Mouse (Mus musculus) myocyte (in vitro differentiated cells): Measurements from ENCODE around the gene Smim13.

Source experiments
- E2F4 ChIP-seq: IDR thresholded peaks from one replicate; pipeline ENCODE4 v1.6.1; 2011; ENCODE audit warnings: mild to moderate bottlenecking, control low read depth, moderate library complexity; ENCODE audit not compliant: insufficient read depth
- MYOG ChIP-seq, 3 experiments: IDR thresholded peaks; one replicate each; pipeline ENCODE4 v1.6.1; 2011; ENCODE audit warnings: control low read depth in 2 of 3, low read depth in 2 of 3, mild to moderate bottlenecking in 2 of 3; ENCODE audit not compliant: insufficient read length in 2 of 3, control insufficient read depth in 1 of 3, insufficient read depth in 1 of 3
- POLR2A ChIP-seq: IDR thresholded peaks from one replicate; pipeline ENCODE4 v1.6.1; 2011; ENCODE audit warnings: low read depth, mild to moderate bottlenecking, control low read depth, moderate library complexity; ENCODE audit not compliant: insufficient read length
- SRF ChIP-seq: IDR thresholded peaks from one replicate; pipeline ENCODE4 v1.6.1; 2011; ENCODE audit warnings: low read depth; ENCODE audit not compliant: control insufficient read depth, insufficient read length
- TCF12 ChIP-seq: IDR thresholded peaks from one replicate; pipeline ENCODE4 v1.6.1; 2011; ENCODE audit warnings: mild to moderate bottlenecking, control low read depth; ENCODE audit not compliant: poor library complexity, insufficient read depth, severe bottlenecking

GRCm38 (mm10) chr13:41250318-41250981 is 806 bp downstream of the Smim13 start:
- TF ChIP-seq TCF12 (no peak), MYOG (IDR thresholded peaks at IDR 0.05; ENCODE audit: control insufficient read depth in 1 of 3, insufficient read depth in 1 of 3, insufficient read length in 2 of 3, low read depth in 2 of 3) (no peak), POLR2A (no peak), E2F4 (no peak), SRF (no peak)
